Mouse (Mus musculus) urinary bladder, postnatal 36 days (tissue): ENCODE measurements around the gene Prkab2.

Source experiments
- DNase-seq, 2 experiments: peaks; one replicate each; pipeline ENCODE4 v3.0.0; 2022; ENCODE audit warnings: low spot score in 2 of 2, mixed read lengths in 1 of 2

Gene Prkab2

DNA sequence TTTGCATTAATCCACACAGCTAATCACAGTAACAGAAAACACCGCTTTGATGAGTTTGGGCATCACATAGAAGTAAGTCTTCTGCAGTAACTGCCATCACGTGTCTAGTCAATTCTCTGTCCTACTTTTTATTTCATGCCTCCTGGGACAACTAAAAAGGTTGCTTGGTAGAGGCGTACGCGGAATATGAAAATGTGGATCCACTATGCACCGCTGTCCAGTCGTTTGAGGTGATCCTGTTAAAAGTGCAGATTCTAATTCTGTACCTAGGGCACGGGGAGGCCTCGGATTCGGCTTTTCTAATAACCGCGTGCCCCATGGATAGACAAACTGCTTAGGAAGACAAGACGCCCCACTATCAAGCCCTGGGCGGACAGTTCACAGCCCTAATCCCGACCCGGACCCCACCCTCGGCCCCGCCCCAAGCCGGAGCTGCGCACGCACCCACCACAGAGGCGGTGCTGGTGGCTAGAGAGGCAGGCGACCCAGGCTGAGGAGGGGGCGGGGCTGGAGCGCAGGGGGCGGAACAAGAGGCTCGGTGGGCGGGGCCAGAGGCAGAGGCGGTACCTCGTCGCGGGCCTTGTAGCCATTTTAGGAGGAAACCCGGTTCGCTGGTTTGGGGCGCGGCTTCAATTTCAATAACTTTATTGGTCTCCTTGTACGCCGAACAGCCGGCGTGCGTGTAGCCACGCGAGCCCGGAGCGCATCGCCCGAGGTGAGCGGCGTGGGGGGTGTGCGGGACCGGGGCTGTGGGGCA, at the start of gene Prkab2:
TSS of gene Prkab2 (plus strand) at position 539 of the 757 bp plus-strand sequence.
- DNase-seq, result peak; percentile 98 to 100

- DNase-seq, result peak in 1 of 2 experiments; percentile 52
Measured at GRCm38 (mm10) chr3:97609201-97609844, 48.7 kb upstream of the Prkab2 start.

DNA sequence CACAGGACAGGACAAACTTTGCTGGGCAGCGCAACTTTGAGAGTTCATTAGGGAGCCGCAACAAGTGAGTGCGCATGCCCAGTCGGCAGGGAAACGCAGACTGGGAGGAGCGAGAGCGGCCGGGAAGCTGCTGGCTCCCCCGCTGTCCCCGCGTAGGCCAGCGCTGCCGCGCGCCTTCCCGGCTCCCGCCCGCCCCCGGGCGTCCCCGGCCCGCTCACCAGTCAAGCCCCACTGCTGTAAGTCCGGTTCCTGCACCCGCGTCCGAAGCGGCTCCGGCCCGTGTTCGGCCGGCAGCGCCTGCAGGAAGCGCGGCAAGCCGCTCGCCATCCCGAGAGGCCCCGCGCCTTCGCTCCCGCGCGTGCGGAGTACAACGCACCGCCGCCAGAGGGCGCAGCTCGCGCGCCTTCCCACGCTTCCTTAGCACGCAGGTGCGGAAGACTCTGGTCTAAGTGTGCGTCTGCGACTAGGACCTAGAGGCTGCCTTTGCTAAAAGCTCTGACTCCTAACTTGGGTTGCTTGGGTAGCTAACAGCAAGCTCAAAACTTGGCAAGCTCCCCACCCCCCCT, 48.1 kb upstream of the Prkab2 start, which contains the start of gene Chd1l:
TSS of gene Chd1l (minus strand) at position 359 of the 566 bp plus-strand sequence.
- peak; percentile 91 to 93 for DNase-seq

DNA sequence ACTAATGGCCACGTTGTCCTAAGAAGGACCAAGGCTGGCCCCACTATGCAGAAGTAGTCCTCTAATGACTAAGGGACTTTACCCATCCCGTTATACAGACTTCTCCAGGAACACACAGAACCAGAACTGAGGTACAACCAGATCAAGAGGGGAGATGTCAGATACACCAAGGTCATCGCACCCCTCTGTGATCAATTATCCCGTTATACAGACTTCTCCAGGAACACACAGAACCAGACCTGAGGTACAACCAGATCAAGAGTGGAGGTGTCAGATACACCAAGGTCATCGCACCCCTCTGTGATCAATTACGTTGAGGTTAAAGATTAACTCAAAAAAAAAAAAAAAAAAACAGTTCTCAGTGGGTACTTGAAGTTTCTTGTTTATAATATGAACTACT, 47.0 kb upstream of the Prkab2 start:
- DNase-seq, result no peak

DNA sequence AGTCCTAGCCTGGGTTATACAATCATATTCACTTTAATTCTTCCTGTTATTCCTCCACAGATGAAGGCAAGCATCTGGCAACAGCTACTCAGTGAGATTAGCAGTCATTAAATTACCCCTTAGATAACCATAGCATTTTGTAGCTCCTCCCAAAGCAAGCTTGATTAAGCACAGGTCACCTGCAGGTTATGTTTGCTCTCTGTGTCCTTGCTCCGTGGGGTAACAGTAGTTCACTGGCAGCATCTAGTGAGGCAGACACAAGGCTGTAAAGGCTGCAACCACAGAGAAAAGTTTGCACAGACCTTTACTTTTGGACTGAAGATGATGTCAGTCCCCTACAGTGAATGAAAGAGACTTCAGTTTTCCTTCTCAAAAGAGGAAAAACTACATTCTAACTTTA, 42.8 kb upstream of the Prkab2 start:
- DNase-seq, result no peak

- DNase-seq, result no peak
Measured at GRCm38 (mm10) chr3:97615933-97616332, 42.1 kb upstream of the Prkab2 start.

DNA sequence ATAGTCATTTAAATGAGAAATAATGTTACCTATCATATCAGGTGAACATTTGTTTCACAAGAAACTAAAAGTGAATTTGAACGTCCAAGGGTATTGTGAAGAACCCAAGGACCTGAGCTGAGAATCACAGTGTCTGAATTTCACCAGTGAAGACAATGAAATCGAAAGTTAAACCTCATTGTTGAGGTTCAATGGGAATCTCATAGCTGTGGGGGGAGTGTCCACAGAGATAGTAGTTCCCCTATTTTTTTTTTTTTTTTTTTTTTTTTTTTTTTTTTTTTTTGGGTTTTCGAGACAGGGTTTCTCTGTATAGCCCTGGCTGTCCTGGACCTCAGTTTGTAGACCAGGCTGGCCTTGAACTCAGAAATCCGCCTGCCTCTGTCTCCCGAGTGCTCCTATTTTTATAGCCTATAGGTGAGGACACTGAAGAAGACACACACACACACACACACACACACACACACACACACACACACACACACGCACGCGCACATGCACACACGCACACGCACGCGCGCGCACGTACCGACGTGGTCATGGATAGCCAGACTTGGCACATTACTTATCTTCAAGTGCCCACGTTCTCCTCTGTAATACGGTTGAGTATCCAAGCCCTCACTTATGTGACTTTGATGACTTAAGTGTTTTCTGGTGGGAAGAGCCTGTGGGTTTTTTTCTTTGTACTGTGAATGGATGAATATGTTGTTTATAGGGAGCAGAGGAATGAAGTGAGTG, 40.7 kb upstream of the Prkab2 start:
- no peak for DNase-seq

GRCm38 (mm10) chr3:97617899-97618298, 40.1 kb upstream of the Prkab2 start:
- DNase-seq, result no peak

DNA sequence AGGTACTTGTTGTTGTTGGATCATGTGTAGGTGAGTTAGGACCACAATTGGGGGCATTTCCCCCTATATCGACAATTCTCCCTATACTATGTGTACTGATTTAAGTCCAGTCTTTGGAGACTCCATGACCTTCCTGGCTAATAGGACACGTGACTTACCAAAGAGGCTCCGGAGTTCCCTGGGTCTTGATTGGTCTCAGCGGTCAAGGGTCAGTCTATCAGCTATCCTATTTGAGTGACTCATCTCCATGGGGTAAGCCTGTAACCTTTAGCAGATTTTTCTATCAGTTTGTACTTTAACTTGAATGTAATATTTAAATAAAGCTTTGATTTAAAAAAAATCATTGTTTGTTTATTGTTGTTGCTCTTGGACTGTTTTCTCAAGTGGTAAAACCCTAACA, 37.3 kb upstream of the Prkab2 start:
- DNase-seq, result no peak

GRCm38 (mm10) chr3:97624611-97625010, 33.4 kb upstream of the Prkab2 start:
- no peak for DNase-seq

GRCm38 (mm10) chr3:97627893-97628292, 30.1 kb upstream of the Prkab2 start:
- DNase-seq, result no peak

GRCm38 (mm10) chr3:97628391-97629001, 29.5 kb upstream of the Prkab2 start, which contains the start of gene Fmo5:
TSS of gene Fmo5 (plus strand) at chr3:97628804.
- DNase-seq, result peak; percentile 81 to 87

DNA sequence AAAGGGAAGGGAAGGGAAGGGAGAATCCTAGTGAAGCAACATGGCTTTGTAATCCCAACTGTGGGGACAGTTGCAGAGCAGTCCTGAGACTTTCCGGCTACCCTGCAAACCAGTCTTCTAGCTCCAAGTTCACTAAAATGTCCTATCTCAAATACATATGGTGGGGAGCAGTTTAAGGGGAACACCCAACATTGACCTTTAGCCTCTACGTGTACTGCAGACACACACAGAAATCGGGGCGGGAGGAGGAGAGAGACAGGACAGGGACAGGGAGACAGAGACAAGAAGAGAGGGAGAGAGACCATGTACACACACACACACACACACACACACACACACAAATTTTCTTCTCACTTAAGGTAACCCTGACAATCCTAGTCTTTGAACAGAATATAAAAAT, 28.1 kb upstream of the Prkab2 start:
- no peak for DNase-seq

DNA sequence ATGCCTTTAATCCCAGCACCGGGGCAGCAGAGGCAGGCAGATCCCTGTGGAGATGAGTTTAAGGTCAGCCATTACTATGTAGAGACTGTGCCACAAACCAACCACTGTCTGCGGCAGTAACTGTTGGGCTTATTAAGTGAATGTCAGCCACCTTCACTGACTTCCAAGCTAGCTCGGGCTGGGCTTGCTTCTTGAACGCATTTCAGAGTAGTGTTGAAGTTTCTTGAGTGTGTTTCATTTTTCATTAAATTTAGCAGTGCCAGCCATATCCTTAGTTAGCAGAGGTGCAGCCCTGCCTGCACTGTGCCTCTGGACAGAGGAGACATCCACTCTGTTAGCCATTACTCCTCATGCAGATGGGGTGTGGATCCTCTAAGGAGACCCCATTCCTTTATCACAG, 27.2 kb upstream of the Prkab2 start:
- DNase-seq, result no peak

- no peak for DNase-seq
Measured at GRCm38 (mm10) chr3:97631258-97631860, 26.6 kb upstream of the Prkab2 start.

- no peak for DNase-seq
Measured at GRCm38 (mm10) chr3:97633456-97633855, 24.5 kb upstream of the Prkab2 start.

DNA sequence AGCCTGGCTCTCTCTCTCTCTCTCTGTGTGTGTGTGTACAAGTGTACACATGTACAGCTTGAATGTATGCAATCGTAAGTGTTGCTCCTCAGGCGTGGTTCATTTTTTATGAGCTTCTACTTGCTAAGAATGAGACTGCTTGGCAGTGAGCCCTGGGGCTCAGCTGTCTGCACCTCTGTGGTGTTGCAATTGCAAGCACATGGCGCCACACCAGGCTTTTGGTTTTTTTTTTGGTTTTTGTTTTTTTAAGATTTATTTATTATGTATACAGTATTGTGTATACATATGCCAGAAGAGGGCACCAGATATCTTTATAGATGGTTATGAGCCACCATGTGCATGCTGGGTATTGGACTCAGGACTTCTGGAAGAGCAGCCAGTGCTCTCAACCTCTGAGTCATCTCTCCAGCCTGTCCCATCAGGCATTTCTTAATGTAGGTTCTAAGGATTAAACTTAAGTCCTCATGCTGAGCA, 23.7 kb upstream of the Prkab2 start:
- peak in 1 of 2 experiments; percentile 82 for DNase-seq

DNA sequence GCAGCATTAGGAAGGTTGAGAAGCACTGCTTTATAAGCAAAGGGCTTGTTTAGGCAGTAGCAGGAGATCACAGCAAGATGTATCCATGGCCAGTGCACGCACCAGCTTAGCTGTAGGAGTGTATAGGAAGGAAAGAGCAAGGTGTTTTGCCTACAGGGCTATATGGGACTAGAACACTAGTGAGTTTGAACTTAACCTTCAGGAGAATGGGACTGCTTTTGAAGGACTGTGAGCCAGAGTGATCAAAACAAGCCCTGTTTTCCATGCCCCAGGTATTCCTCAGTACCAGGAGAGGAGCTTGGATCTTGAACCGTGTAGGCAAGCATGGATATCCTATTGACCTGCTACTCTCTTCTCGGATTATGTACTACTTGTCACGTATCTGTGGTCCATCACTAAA, 16.6 kb upstream of the Prkab2 start:
- DNase-seq, result no peak

GRCm38 (mm10) chr3:97642001-97642400, 16.0 kb upstream of the Prkab2 start:
- DNase-seq, result no peak

DNA sequence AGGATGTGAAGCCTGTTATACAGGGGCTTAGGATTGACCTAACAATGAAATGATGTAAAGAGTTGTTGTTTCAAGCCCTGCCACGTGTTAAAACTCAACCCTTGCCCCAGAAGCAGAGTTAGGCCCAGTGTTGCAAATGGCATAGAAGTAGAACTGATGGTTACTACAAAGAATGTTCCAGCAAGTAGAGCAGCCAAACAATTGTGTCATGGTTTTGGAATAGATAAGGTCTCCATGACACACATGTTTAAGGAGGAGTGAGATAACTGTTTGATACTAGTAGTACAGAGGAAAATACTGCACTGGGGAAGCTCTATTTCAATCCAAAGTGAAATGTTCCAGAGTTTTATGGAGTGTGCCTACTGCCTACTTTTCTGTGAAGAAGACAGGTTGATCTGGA, 9.5 kb upstream of the Prkab2 start:
- no peak for DNase-seq

DNA sequence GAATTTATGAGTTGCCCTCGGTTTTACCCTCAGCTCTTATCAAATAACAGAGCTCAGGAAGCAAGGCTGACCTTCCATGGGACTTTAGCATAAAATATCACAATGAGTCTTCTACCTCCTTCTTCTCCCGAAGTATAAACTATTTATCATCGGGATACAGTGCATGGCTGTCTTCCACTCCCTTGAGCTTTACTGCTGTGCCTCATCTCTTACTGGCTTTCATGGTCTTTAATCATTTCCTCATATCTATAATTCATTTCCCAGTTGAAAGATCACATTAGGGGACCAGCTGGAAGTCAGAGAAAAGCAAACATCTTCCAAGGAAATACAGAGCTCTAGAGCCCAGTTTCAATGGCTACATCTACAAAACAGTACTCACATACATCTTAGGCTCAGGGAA, 9.0 kb upstream of the Prkab2 start:
- no peak for DNase-seq
